In genomic region chr11:119685910-119686659, GRCm38 (mm10) we compare ENCODE assay signal across 11 mouse cellular contexts.
DNase-seq lines count a peak whose midpoint lies in the region; ATAC-seq and TF ChIP-seq lines count a peak whose summit lies in the region.
"Had no signal": no experiment of that assay in that cellular context is flagged by ENCODE, and none has a peak within 500 bp of the region (broad histone marks: within the 10 kb centered on the region; RNA-seq: fewer than 3 reads in every experiment).

No protein-coding gene starts in this region.

- peaks cover 32% of the 10 kb centered on the region for H3K4me1 ChIP-seq in forebrain, embryonic 13.5 days
- no peaks in the 10 kb centered on the region for H3K4me1 ChIP-seq in forebrain, embryonic 11.5 days (replicated peaks; ENCODE audit: control insufficient read depth, insufficient read depth, low read length)
- peaks cover 43% of the 10 kb centered on the region for H3K4me1 ChIP-seq in intestine, embryonic 14.5 days (replicated peaks; ENCODE audit: control insufficient read depth, insufficient read depth, low read length)
- peaks cover 22% of the 10 kb centered on the region for H3K4me1 ChIP-seq in intestine, embryonic 16.5 days (ENCODE audit: control insufficient read depth, insufficient read depth, low read length)
- H3K4me1 ChIP-seq in midbrain, embryonic 12.5 days, result peaks cover 14% of the 10 kb centered on the region; the same call in 1 of the 2 replicates
- H3K4me1 ChIP-seq in midbrain, embryonic 14.5 days (ENCODE audit: control insufficient read depth, insufficient read depth, low read length), result peaks cover 7% of the 10 kb centered on the region; the same call in 1 of the 2 replicates

- no peaks in the 10 kb centered on the region for H3K9me3 ChIP-seq in forebrain, embryonic 13.5 days (replicated peaks)
- H3K9me3 ChIP-seq in forebrain, embryonic 11.5 days (ENCODE audit: control insufficient read depth, low read length), result no peaks in the 10 kb centered on the region
- H3K9me3 ChIP-seq in intestine, embryonic 14.5 days (ENCODE audit: control insufficient read depth, low read length), result no peaks in the 10 kb centered on the region
- H3K9me3 ChIP-seq in intestine, embryonic 16.5 days (ENCODE audit: control insufficient read depth, low read length), result no peaks in the 10 kb centered on the region
- no peaks in the 10 kb centered on the region for H3K9me3 ChIP-seq in midbrain, embryonic 12.5 days
- H3K9me3 ChIP-seq in midbrain, embryonic 14.5 days (ENCODE audit: control insufficient read depth, low read length), result no peaks in the 10 kb centered on the region
- H3K9me3 ChIP-seq: liver, embryonic 13.5 days had no signal

- no peak overlapping the region for H3ac ChIP-seq in myocyte (ENCODE audit: control insufficient read depth, insufficient read length)

- TF ChIP-seq POLR2A in myocyte (IDR thresholded peaks at IDR 0.05; ENCODE audit: insufficient read length, low read depth), result no peak

- 0 out of 2 replicates have a peak, but pooled peaks have one; percentile 16 for ATAC-seq in forebrain, embryonic 13.5 days
- no peak for ATAC-seq in forebrain, embryonic 11.5 days (replicated peaks; ENCODE audit: low FRiP score)
- ATAC-seq in intestine, embryonic 14.5 days (replicated peaks; ENCODE audit: low FRiP score, low TSS enrichment, low read depth), result no peak
- no peak for ATAC-seq in intestine, embryonic 16.5 days
- no peak for ATAC-seq in midbrain, embryonic 12.5 days (ENCODE audit: low FRiP score, low read depth)
- no peak for ATAC-seq in midbrain, embryonic 14.5 days (ENCODE audit: low FRiP score, low TSS enrichment)
- ATAC-seq: Patski had no signal

- H3K79me2 ChIP-seq in myocyte (ENCODE audit: control insufficient read depth, insufficient read depth), result peaks cover 94% of the 10 kb centered on the region

- peak overlapping the region; percentile 11 for H3K27ac ChIP-seq in forebrain, embryonic 13.5 days
- H3K27ac ChIP-seq in forebrain, embryonic 11.5 days (ENCODE audit: low read depth, low read length), result no peak overlapping the region
- H3K27ac ChIP-seq in intestine, embryonic 14.5 days (ENCODE audit: low read depth), result peak overlapping the region; percentile 24; the same call in 1 of the 2 replicates
- no peak overlapping the region for H3K27ac ChIP-seq in intestine, embryonic 16.5 days (ENCODE audit: low read length)
- H3K27ac ChIP-seq in midbrain, embryonic 12.5 days (replicated peaks), result 0 out of 2 replicates have a peak overlapping the region, but pooled peaks have one; percentile 32
- no peak overlapping the region; the same call in 1 of the 2 replicates for H3K27ac ChIP-seq in midbrain, embryonic 14.5 days (replicated peaks; ENCODE audit: low read depth, low read length)
- H3K27ac ChIP-seq: left cerebral cortex, adult 2 months; liver, embryonic 13.5 days had no signal

- H3K4me2 ChIP-seq in forebrain, embryonic 13.5 days, result no peak overlapping the region
- H3K4me2 ChIP-seq in forebrain, embryonic 11.5 days (ENCODE audit: low read depth, low read length, severe bottlenecking), result no peak overlapping the region
- 0 out of 2 replicates have a peak overlapping the region, but pooled peaks have one; percentile 5 for H3K4me2 ChIP-seq in intestine, embryonic 14.5 days (ENCODE audit: low read length)
- H3K4me2 ChIP-seq in intestine, embryonic 16.5 days (ENCODE audit: low read depth, low read length), result no peak overlapping the region
- no peak overlapping the region for H3K4me2 ChIP-seq in midbrain, embryonic 12.5 days (replicated peaks)
- no peak overlapping the region for H3K4me2 ChIP-seq in midbrain, embryonic 14.5 days (ENCODE audit: low read length)
- H3K4me2 ChIP-seq in myocyte (ENCODE audit: low read depth), result peak overlapping the region; percentile 75
- H3K4me2 ChIP-seq: liver, embryonic 13.5 days had no signal

- no peaks in the 10 kb centered on the region for H3K36me3 ChIP-seq in forebrain, embryonic 13.5 days (ENCODE audit: poor library complexity, severe bottlenecking)
- H3K36me3 ChIP-seq in forebrain, embryonic 11.5 days (ENCODE audit: control insufficient read depth, insufficient read depth, low read length), result no peaks in the 10 kb centered on the region
- H3K36me3 ChIP-seq in intestine, embryonic 14.5 days (ENCODE audit: control insufficient read depth, insufficient read depth, low read length), result no peaks in the 10 kb centered on the region
- no peaks in the 10 kb centered on the region for H3K36me3 ChIP-seq in intestine, embryonic 16.5 days (ENCODE audit: control insufficient read depth, insufficient read depth, low read length)
- no peaks in the 10 kb centered on the region for H3K36me3 ChIP-seq in midbrain, embryonic 12.5 days
- H3K36me3 ChIP-seq in midbrain, embryonic 14.5 days (ENCODE audit: control insufficient read depth, insufficient read depth, low read length), result no peaks in the 10 kb centered on the region
- H3K36me3 ChIP-seq in myocyte (ENCODE audit: control insufficient read depth, insufficient read depth), result no peaks in the 10 kb centered on the region

- DNase-seq in forebrain, embryonic 11.5 days (ENCODE audit: low spot score), result no peak
- no peak for DNase-seq in intestine, embryonic 14.5 days (ENCODE audit: low spot score)
- DNase-seq in midbrain, embryonic 14.5 days, result no peak
- DNase-seq in natural killer cell, adult 2 months (ENCODE audit: low spot score in 2 of 2), result no peak
- DNase-seq: liver, embryonic 13.5 days had no signal

- no peaks in the 10 kb centered on the region for H3K27me3 ChIP-seq in forebrain, embryonic 13.5 days
- no peaks in the 10 kb centered on the region for H3K27me3 ChIP-seq in forebrain, embryonic 11.5 days (ENCODE audit: control insufficient read depth, insufficient read depth, low read length)
- H3K27me3 ChIP-seq in intestine, embryonic 14.5 days (replicated peaks; ENCODE audit: control insufficient read depth, insufficient read depth, low read length), result no peaks in the 10 kb centered on the region
- H3K27me3 ChIP-seq in intestine, embryonic 16.5 days (replicated peaks; ENCODE audit: control insufficient read depth, insufficient read depth, low read length), result no peaks in the 10 kb centered on the region
- H3K27me3 ChIP-seq in midbrain, embryonic 12.5 days, result no peaks in the 10 kb centered on the region
- H3K27me3 ChIP-seq in midbrain, embryonic 14.5 days (ENCODE audit: control insufficient read depth, insufficient read depth, low read length), result no peaks in the 10 kb centered on the region
- H3K27me3 ChIP-seq in myocyte (ENCODE audit: control insufficient read depth, insufficient read depth, insufficient read length), result no peaks in the 10 kb centered on the region
- H3K27me3 ChIP-seq: liver, embryonic 13.5 days; Patski had no signal

- H3K4me3 ChIP-seq in forebrain, embryonic 13.5 days, result no peak overlapping the region
- H3K4me3 ChIP-seq in forebrain, embryonic 11.5 days (ENCODE audit: low read depth, low read length), result no peak overlapping the region
- H3K4me3 ChIP-seq in intestine, embryonic 14.5 days (ENCODE audit: low read depth, low read length), result no peak overlapping the region
- no peak overlapping the region for H3K4me3 ChIP-seq in intestine, embryonic 16.5 days (ENCODE audit: low read length)
- no peak overlapping the region for H3K4me3 ChIP-seq in midbrain, embryonic 12.5 days
- no peak overlapping the region for H3K4me3 ChIP-seq in midbrain, embryonic 14.5 days (replicated peaks; ENCODE audit: low read depth, low read length)
- no peak overlapping the region for H3K4me3 ChIP-seq in myocyte
- H3K4me3 ChIP-seq: left cerebral cortex, adult 2 months; liver, embryonic 13.5 days had no signal

- H3K9ac ChIP-seq in forebrain, embryonic 13.5 days, result no peak overlapping the region
- H3K9ac ChIP-seq in forebrain, embryonic 11.5 days (ENCODE audit: low read length), result no peak overlapping the region
- H3K9ac ChIP-seq in intestine, embryonic 14.5 days (ENCODE audit: low read length), result no peak overlapping the region
- H3K9ac ChIP-seq in intestine, embryonic 16.5 days (ENCODE audit: low read depth, low read length), result no peak overlapping the region
- no peak overlapping the region for H3K9ac ChIP-seq in midbrain, embryonic 12.5 days (replicated peaks)
- H3K9ac ChIP-seq in midbrain, embryonic 14.5 days (replicated peaks; ENCODE audit: low read length), result no peak overlapping the region
- H3K9ac ChIP-seq: liver, embryonic 13.5 days had no signal

- WGBS in forebrain, embryonic 13.5 days, result 57% methylated on average over 2 of the region's 2 CpGs
- WGBS in forebrain, embryonic 11.5 days, result 88% methylated on average over 2 of the region's 2 CpGs
- 63% methylated on average over 2 of the region's 2 CpGs for WGBS in intestine, embryonic 14.5 days
- WGBS in intestine, embryonic 16.5 days, result 59% methylated on average over 2 of the region's 2 CpGs
- WGBS in midbrain, embryonic 12.5 days, result 84% methylated on average over 2 of the region's 2 CpGs
- WGBS in midbrain, embryonic 14.5 days, result 78% methylated on average over 2 of the region's 2 CpGs

TF ChIP-seq in myocyte, 11 proteins besides CTCF, POLR2A, EP300 and RAD21:
- no peak for TF ChIP-seq SRF (IDR thresholded peaks at IDR 0.05; ENCODE audit: control insufficient read depth, insufficient read length, low read depth)
- no peak for TF ChIP-seq MYOD1 (IDR thresholded peaks at IDR 0.05; ENCODE audit: control insufficient read depth in 1 of 3, insufficient read length in 2 of 3, low read depth in 2 of 3)
- TF ChIP-seq REST (IDR thresholded peaks at IDR 0.05; ENCODE audit: insufficient read depth, insufficient read length), result no peak
- no peak for TF ChIP-seq TCF3 (IDR thresholded peaks at IDR 0.05; ENCODE audit: insufficient read length, low read depth)
- no peak for TF ChIP-seq USF1 (IDR thresholded peaks at IDR 0.05; ENCODE audit: low read depth)
- no peak for TF ChIP-seq E2F4 (IDR thresholded peaks at IDR 0.05; ENCODE audit: insufficient read depth)
- no peak for TF ChIP-seq CEBPB (IDR thresholded peaks at IDR 0.05; ENCODE audit: insufficient read depth, poor library complexity, severe bottlenecking)
- no peak for TF ChIP-seq TCF12 (IDR thresholded peaks at IDR 0.05; ENCODE audit: insufficient read depth, poor library complexity, severe bottlenecking)
- no peak for TF ChIP-seq MAX (IDR thresholded peaks at IDR 0.05; ENCODE audit: low read depth)
- no peak for TF ChIP-seq POLR2AphosphoS2 (IDR thresholded peaks at IDR 0.05; ENCODE audit: insufficient read length, low read depth)
- no peak for TF ChIP-seq MYOG (IDR thresholded peaks at IDR 0.05; ENCODE audit: control insufficient read depth in 1 of 3, insufficient read depth in 1 of 3, insufficient read length in 2 of 3, low read depth in 2 of 3)

Comparison
In these comparisons a context has a peak if more than half of its experiments do, and no peak if none do; other contexts are left out.
1. H3K27ac ChIP-seq: peak in forebrain, embryonic 13.5 days (single experiment), intestine, embryonic 14.5 days (single experiment) and midbrain, embryonic 12.5 days (single experiment); none in forebrain, embryonic 11.5 days (single experiment), intestine, embryonic 16.5 days (single experiment) and midbrain, embryonic 14.5 days (single experiment).
2. H3K4me2 ChIP-seq: peak in intestine, embryonic 14.5 days (single experiment) and myocyte (single experiment); none in forebrain, embryonic 13.5 days (single experiment), forebrain, embryonic 11.5 days (single experiment), intestine, embryonic 16.5 days (single experiment), midbrain, embryonic 12.5 days (single experiment) and midbrain, embryonic 14.5 days (single experiment).